Mouse (Mus musculus) small intestine, adult 2 months (tissue): ENCODE measurements around the gene Traf3ip1. TPM values are rescaled to one million over a fixed set of nuclear protein-coding genes. Genes with fewer than 3 reads are reported as not detected.
A peak's percentile ranks its signal among the peaks of the same experiment; 100 is the strongest.

Source experiments
- H3K27ac ChIP-seq: fragments of 200-500 bp; 2 replicates; pipeline ENCODE4 v1.5.1; 2012; ENCODE audit warnings: low read depth, low read length, control low read depth, inconsistent platforms; ENCODE audit not compliant: insufficient read depth
- H3K27me3 ChIP-seq: fragments of 200-500 bp; 2 replicates; pipeline ENCODE4 v1.6.1; 2012; ENCODE audit warnings: mild to moderate bottlenecking, moderate library complexity, low read length, inconsistent platforms; ENCODE audit not compliant: control insufficient read depth, insufficient read depth
- H3K36me3 ChIP-seq: fragments of 200-500 bp; 2 replicates; pipeline ENCODE4 v1.6.1; 2012; ENCODE audit warnings: mild to moderate bottlenecking, low read length, control low read depth, inconsistent platforms; ENCODE audit not compliant: control insufficient read depth, insufficient read depth
- H3K4me1 ChIP-seq: fragments of 200-500 bp; 2 replicates; pipeline ENCODE4 v1.6.1; 2012; ENCODE audit warnings: low read length, inconsistent platforms, mixed read lengths; ENCODE audit not compliant: control insufficient read depth, insufficient read depth, insufficient read length
- H3K4me3 ChIP-seq: fragments of 200-500 bp; 2 replicates; pipeline ENCODE4 v1.5.1; 2012; ENCODE audit warnings: low read depth, mild to moderate bottlenecking, control low read depth, inconsistent platforms, low read length, moderate library complexity
- CTCF ChIP-seq: fragments of 200-500 bp; IDR thresholded peaks from 2 replicates; pipeline ENCODE4 v1.5.1; 2012; ENCODE audit warnings: low read depth, mild to moderate bottlenecking, control low read depth, inconsistent platforms, low read length, moderate library complexity, mixed read lengths; ENCODE audit not compliant: insufficient replicate concordance, insufficient read length; ENCODE audit errors: extremely low read depth
- POLR2A ChIP-seq: fragments of 200-500 bp; IDR thresholded peaks from 2 replicates; pipeline ENCODE4 v1.6.1; 2012; ENCODE audit warnings: low read depth, mild to moderate bottlenecking, control low read depth, inconsistent platforms, low read length, moderate library complexity
- WGBS: fragments of 180-500 bp; shearing (Covaris S2); methylation state at CpG from one replicate; pipeline ENCODE4 v1.1.7; 2018; 5-methylcytosine and 5-hydroxymethylcytosine counted together
- polyA plus RNA-seq: library from polyadenylated mRNA; depleted of rRNA; stranded (reverse); fragments of >200 nt; gene quantifications from 2 replicates; pipeline ENCODE4 v1.2.3, GENCODE M21; 2012

The Traf3ip1 gene
- polyA plus RNA-seq, 1 experiment = 3.7 TPM

DNA sequence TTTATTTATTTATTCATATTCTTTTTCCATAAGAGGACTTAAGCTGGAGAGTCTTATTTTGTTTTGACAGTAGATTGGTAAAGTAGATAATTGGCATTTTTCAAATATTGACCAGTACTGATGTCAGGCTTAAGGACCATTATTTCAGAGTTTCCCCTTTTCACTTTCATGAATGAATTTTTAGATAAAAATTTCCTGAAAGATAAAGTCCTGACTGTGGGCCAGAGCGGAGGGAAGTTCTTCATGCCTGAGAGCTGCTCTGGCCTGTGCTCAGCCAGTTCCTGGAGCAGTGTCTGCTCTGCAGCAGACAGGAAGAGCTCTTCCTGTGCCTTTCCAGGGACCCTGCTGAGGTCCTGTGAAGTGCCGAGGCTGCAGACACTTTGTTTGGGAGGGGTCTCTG lies 62.7 kb downstream of the Traf3ip1 start:
- Histone ChIP-seq H3K4me1 (no peaks in the 10 kb centered on the region), H3K27ac (no peak overlapping the region), H3K4me3 (no peak overlapping the region), H3K36me3 (peaks cover 19% of the 10 kb centered on the region), H3K27me3 (no peaks in the 10 kb centered on the region)
- WGBS = 87% methylated on average over 2 of the region's 2 CpGs
- TF ChIP-seq CTCF (no peak), POLR2A (no peak)

DNA sequence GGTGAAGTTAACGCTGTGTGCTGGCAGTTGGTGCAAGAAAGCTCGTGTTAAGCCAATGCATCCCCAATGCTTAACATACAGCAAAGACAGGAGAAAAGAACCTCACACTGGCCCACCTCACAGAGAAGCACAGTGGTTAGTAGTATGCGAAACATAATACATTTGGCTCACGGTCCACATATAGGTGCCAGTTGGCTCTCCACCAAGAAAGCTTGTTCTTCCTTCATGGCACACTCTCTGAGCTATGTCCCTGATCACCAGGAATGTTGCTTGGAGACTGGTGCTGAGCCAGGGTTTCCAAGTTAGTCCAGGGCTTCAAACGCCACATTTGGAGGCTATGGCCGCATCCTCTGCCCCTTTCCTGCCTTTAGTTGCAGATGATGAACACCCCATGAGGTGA lies 66.8 kb downstream of the Traf3ip1 start:
- TF ChIP-seq CTCF (no peak), POLR2A (no peak)
- no peak overlapping the region for H3K4me3 ChIP-seq
- peaks cover 2% of the 10 kb centered on the region; the same call in 1 of the 2 replicates for H3K36me3 ChIP-seq
- H3K27me3 ChIP-seq = no peaks in the 10 kb centered on the region
- no peaks in the 10 kb centered on the region for H3K4me1 ChIP-seq
- WGBS = 63% methylated on average over 6 of the region's 6 CpGs
- H3K27ac ChIP-seq = no peak overlapping the region

DNA sequence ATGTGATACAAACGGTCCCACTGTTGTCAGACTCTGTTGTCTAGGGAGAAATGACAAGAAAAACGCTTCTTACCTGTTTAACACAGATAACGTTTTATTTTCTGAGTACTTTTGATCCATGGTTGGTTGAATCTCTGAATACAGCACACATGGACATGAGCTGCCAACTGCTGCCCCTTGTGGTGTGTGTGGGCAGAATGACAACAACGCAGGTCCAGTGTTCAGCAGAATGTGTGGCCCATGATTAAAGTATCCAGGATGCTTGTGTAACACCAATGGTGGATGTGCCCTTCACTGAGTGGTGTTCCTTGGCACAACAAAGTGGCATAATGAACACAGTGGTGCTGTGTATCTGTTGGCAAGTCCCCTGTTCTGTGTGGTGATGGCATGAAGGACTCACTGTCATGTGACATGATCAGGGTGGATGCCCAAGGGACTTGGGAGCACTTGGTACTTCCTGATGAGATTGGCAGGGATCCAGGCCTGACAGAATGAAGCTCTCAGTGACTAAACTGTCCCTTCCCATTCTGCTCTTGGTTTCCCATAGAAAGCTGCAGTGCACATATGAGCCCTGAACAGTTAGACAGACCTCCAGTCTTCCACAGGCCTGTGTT lies 68.6 kb downstream of the Traf3ip1 start:
- Histone ChIP-seq H3K4me1 (no peaks in the 10 kb centered on the region), H3K27me3 (no peaks in the 10 kb centered on the region), H3K4me3 (no peak overlapping the region), H3K27ac (no peak overlapping the region), H3K36me3 (no peaks in the 10 kb centered on the region)
- no peak for TF ChIP-seq CTCF
- no peak for TF ChIP-seq POLR2A
- 75% methylated on average over 4 of the region's 4 CpGs for WGBS

DNA sequence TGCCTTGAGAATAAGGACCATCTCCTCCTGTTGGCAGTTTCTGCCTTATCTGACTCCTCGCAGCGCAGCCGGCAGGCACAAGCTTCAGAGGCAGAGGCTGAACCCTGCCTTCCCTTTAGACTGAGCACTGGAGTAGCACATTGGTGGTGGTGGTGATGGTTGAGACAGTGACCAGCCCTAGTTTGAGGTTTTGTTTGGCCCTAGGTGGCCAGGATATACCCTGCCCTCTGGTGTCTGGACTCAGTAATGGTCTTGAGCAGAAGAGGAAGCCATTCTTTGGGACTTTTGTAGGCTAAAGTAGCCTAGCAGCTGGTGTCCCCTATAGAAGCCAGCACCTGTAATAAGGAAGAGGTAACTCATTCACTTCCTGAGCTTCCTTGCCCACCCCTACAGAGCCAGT lies 69.6 kb downstream of the Traf3ip1 start:
- H3K27me3 ChIP-seq = no peaks in the 10 kb centered on the region
- no peaks in the 10 kb centered on the region for H3K36me3 ChIP-seq
- no peak for TF ChIP-seq POLR2A
- TF ChIP-seq CTCF = peak; percentile 32; the same call in 1 of the 2 replicates

DNA sequence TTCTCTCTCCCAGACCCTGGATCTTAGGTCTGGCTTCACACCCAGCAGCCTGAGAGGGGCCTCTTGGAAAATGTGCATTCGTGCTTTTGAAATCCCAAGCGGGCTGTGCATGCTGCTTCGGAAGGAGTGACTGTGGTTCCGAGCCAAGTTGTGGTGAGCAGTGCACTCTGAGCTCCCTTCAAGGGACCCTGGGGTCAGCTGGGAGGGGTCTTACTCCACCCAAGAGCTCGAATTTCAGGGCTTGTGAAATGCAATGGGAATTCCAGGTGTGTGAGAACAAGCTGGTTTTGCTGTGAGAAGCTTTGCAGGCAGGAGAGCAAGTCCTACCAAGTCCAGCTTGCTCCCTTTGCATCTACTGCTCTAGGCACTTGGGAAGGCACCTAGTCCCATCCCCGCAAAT lies 70.2 kb downstream of the Traf3ip1 start:
- no peaks in the 10 kb centered on the region for H3K36me3 ChIP-seq
- 64% methylated on average over 6 of the region's 6 CpGs for WGBS
- no peaks in the 10 kb centered on the region for H3K27me3 ChIP-seq
- no peak for TF ChIP-seq CTCF
- no peak for TF ChIP-seq POLR2A
- no peak overlapping the region for H3K27ac ChIP-seq
- no peak overlapping the region for H3K4me3 ChIP-seq
- no peaks in the 10 kb centered on the region for H3K4me1 ChIP-seq

More for the DNA sequence above, 69.6 kb downstream of the Traf3ip1 start:
- Histone ChIP-seq H3K27ac (no peak overlapping the region), H3K4me3 (no peak overlapping the region), H3K4me1 (no peaks in the 10 kb centered on the region)
- WGBS = 66% methylated on average over 3 of the region's 3 CpGs

DNA sequence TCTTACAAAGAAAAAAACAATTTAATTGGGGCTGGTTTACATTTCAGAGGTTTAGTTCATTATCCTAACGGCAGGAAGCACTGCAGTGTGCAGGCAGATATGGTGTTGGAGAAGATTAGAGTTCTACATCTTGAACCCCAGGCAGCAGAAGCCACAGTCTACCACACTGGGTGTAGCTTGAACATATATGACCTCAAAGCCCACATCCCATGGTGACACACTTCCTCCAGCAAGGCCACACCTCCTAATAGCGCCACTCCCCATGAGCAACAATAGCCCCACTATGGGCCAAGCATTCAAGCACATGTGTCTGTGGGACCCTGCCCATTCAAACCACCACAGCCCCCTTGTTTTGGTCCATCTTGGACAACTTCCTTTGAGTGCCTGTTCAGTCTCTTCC lies 72.8 kb downstream of the Traf3ip1 start:
- Histone ChIP-seq H3K36me3 (no peaks in the 10 kb centered on the region), H3K4me3 (no peak overlapping the region), H3K27me3 (no peaks in the 10 kb centered on the region), H3K4me1 (no peaks in the 10 kb centered on the region), H3K27ac (no peak overlapping the region)
- TF ChIP-seq CTCF (no peak), POLR2A (no peak)
- WGBS = 76% methylated on average over 2 of the region's 2 CpGs

DNA sequence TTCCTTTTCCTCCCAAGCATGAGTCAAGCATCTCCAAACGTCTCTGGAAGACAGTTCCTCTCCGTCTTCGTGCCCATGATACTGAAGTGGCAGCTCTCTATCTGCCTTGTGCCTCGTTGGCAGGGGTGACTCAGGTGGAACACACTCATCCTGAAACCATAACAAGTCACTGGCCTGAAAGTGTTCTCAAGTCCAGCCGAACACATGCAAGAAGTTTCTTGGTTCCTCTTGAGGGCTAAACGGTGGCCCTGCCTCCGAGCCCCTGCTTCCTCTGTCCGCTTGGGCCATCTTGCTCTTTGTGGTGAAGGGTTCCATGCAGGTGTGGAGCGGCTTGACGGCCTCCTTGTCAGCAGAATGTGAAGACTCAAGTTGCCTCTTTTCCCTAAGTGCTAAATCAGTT lies 78.0 kb downstream of the Traf3ip1 start:
- H3K36me3 ChIP-seq = no peaks in the 10 kb centered on the region
- WGBS = 60% methylated on average over 10 of the region's 10 CpGs

More for the DNA sequence above, 78.0 kb downstream of the Traf3ip1 start:
- no peaks in the 10 kb centered on the region for H3K4me1 ChIP-seq
- no peak overlapping the region for H3K27ac ChIP-seq
- no peaks in the 10 kb centered on the region for H3K27me3 ChIP-seq
- TF ChIP-seq POLR2A (no peak), CTCF (no peak)
- no peak overlapping the region for H3K4me3 ChIP-seq
